Mouse (Mus musculus): ENCODE measurements around the gene Wtap.

GRCm38 (mm10) chr17:13007730-13008425, 13.9 kb upstream of the Wtap start:
- TF ChIP-seq CTCF (IDR thresholded peaks at IDR 0.05; ENCODE audit: low read depth, low read length) (no peak), POLR2A (IDR thresholded peaks at IDR 0.05; ENCODE audit: borderline replicate concordance, low read depth, low read length) (no peak)

All from bone marrow macrophage, adult 2 months (primary cell).